Mouse (Mus musculus) gastrocnemius, adult 2 months (tissue): ENCODE measurements around the gene Ptpdc1. TPM values are rescaled to one million over a fixed set of nuclear protein-coding genes. Genes with fewer than 3 reads are reported as not detected.

Experiments used
- DNase-seq: peaks from one replicate; pipeline ENCODE4 v3.0.0; 2022
- H3K27ac ChIP-seq: fragments of 200-600 bp; 2 replicates; pipeline ENCODE4 v1.8.1; 2022; ENCODE audit warnings: mild to moderate bottlenecking
- H3K4me3 ChIP-seq: fragments of 200-600 bp; 2 replicates; pipeline ENCODE4 v1.8.1; 2022; ENCODE audit warnings: mild to moderate bottlenecking, moderate library complexity
- CTCF ChIP-seq: fragments of 200-600 bp; IDR thresholded peaks from 2 replicates; pipeline ENCODE4 v1.8.1; 2022; ENCODE audit warnings: antibody characterized with exemption, mild to moderate bottlenecking, moderate library complexity
- intact Hi-C: fragments of 180-260 bp; cut with DNase I; formaldehyde crosslinking; loops from one replicate; pipeline ENCODE4 v1.15.1; 2025
- microRNA-seq: library from miRNA; unstranded; fragments of <30 nt; microRNA quantifications from one replicate; pipeline ENCODE4 v1.2.0, GENCODE M21; 2021
- total RNA-seq, 2 experiments: library from RNA; stranded (reverse); gene quantifications; 2 replicates each; pipeline ENCODE4 v1.2.3; 2021

The Ptpdc1 gene
- total RNA-seq, 2 experiments from 2014 or later: 3.2 to 4.7 TPM

- DNase-seq: no peak
- Histone ChIP-seq H3K27ac (no peak overlapping the region; the same call in 1 of the 2 replicates), H3K4me3 (no peak overlapping the region)
- intact Hi-C loops: no loop called here
- TF ChIP-seq CTCF: no peak
Observed at GRCm38 (mm10) chr13:48547623-48548022, 77.8 kb downstream of the Ptpdc1 start.

- intact Hi-C loops: no loop called here
- TF ChIP-seq CTCF: no peak
Observed at GRCm38 (mm10) chr13:48546330-48546917, 79.0 kb downstream of the Ptpdc1 start.

GRCm38 (mm10) chr13:48545476-48546281 lies 79.8 kb downstream of the Ptpdc1 start:
- intact Hi-C loops: no loop called here
- Histone ChIP-seq H3K4me3 (peak overlapping the region; percentile 100), H3K27ac (peak overlapping the region; percentile 98)
- peak; percentile 99 for DNase-seq
- no peak for TF ChIP-seq CTCF

More at GRCm38 (mm10) chr13:48546330-48546917, 79.0 kb downstream of the Ptpdc1 start:
- Histone ChIP-seq H3K4me3 (peak overlapping the region; percentile 100), H3K27ac (peak overlapping the region; percentile 98)
- peak; percentile 100 for DNase-seq

- no peak for DNase-seq
- TF ChIP-seq CTCF: no peak
- Histone ChIP-seq H3K4me3 (peak overlapping the region; percentile 100), H3K27ac (peak overlapping the region; percentile 98)
- intact Hi-C loops: no loop called here
Observed at GRCm38 (mm10) chr13:48544867-48545266, 80.6 kb downstream of the Ptpdc1 start.

- no peak for TF ChIP-seq CTCF
- Histone ChIP-seq H3K27ac (peak overlapping the region; percentile 98), H3K4me3 (peak overlapping the region; percentile 100)
- intact Hi-C loops: no loop called here
- DNase-seq: no peak
Observed at GRCm38 (mm10) chr13:48544391-48544790, 81.1 kb downstream of the Ptpdc1 start.

- Histone ChIP-seq H3K4me3 (peak overlapping the region; percentile 44), H3K27ac (peak overlapping the region; percentile 17; the same call in 1 of the 2 replicates)
- intact Hi-C loops: no loop called here
- no peak for TF ChIP-seq CTCF
- no peak for DNase-seq
Observed at GRCm38 (mm10) chr13:48540488-48540887, 85.0 kb downstream of the Ptpdc1 start.

- Histone ChIP-seq H3K4me3 (no peak overlapping the region), H3K27ac (no peak overlapping the region)
- no peak for TF ChIP-seq CTCF
- no peak for DNase-seq
- intact Hi-C loops: no loop called here
Observed at GRCm38 (mm10) chr13:48533441-48533840, 92.0 kb downstream of the Ptpdc1 start.

GRCm38 (mm10) chr13:48531448-48531847 lies 94.0 kb downstream of the Ptpdc1 start:
- Histone ChIP-seq H3K27ac (0 out of 2 replicates have a peak overlapping the region, but pooled peaks have one; percentile 8), H3K4me3 (no peak overlapping the region)
- intact Hi-C loops: no loop called here
- no peak for DNase-seq
- TF ChIP-seq CTCF: no peak

- intact Hi-C loops: no loop called here
- no peak for TF ChIP-seq CTCF
- peak; percentile 84 for DNase-seq
- Histone ChIP-seq H3K27ac (peak overlapping the region; percentile 53; the same call in 1 of the 2 replicates), H3K4me3 (no peak overlapping the region)
Observed at GRCm38 (mm10) chr13:48530685-48531084, 94.8 kb downstream of the Ptpdc1 start.

GRCm38 (mm10) chr13:48529028-48529427 lies 96.4 kb downstream of the Ptpdc1 start:
- DNase-seq: no peak
- no peak overlapping the region for H3K4me3 ChIP-seq
- no peak for TF ChIP-seq CTCF
- no peak overlapping the region; the same call in 1 of the 2 replicates for H3K27ac ChIP-seq
- intact Hi-C loops: loop anchor here (2.0 kb wide), 1 partner anchor 14 kb away; no protein-coding TSS in a partner anchor

- intact Hi-C loops: loop anchor here (1.0 to 2.0 kb wide), 3 partner anchors 15 to 111 kb away; no protein-coding TSS in a partner anchor
- no peak overlapping the region for H3K4me3 ChIP-seq
- peak; percentile 51 for DNase-seq
- TF ChIP-seq CTCF: peak; percentile 92
- H3K27ac ChIP-seq: no peak overlapping the region
Observed at GRCm38 (mm10) chr13:48528123-48528871, 97.2 kb downstream of the Ptpdc1 start.

Small RNA genes lying within 50 kb of the gene (microRNA-seq; reads per million reads assigned to microRNA genes)
- gene Gm24111: not detected
- gene Mirlet7a-1: 299 reads per million, percentile 61 among the genes with 10 or more reads in this experiment
- gene Mirlet7d: 30,472 reads per million, percentile 96 among the genes with 10 or more reads in this experiment
- gene Mirlet7f-1: not detected

Other genes starting within 250 kb of the Ptpdc1 start
- 1 to 10 TPM; 3.6 to 3.7 TPM for gene Zfp169, start 112.2 kb downstream of the Ptpdc1 start, total RNA-seq
- gene A830005F24Rik, start 112.1 kb downstream of the Ptpdc1 start, total RNA-seq: under 1 TPM in 1 of 2 experiments, not detected in 1; 0.31 TPM
- gene Barx1, start 37.3 kb upstream of the Ptpdc1 start, total RNA-seq: not detected
- 10 to 100 TPM; 33.8 to 34.7 TPM for gene Phf2, start 245.5 kb upstream of the Ptpdc1 start, total RNA-seq